Mouse (Mus musculus): ENCODE measurements at regions not wholly inside any gene's neighbourhood (a gene's known extent, or its start where the extent isn't known, plus 50 kb on each side); places are given as distances from the start of the nearest gene placed in this dataset.

DNA sequence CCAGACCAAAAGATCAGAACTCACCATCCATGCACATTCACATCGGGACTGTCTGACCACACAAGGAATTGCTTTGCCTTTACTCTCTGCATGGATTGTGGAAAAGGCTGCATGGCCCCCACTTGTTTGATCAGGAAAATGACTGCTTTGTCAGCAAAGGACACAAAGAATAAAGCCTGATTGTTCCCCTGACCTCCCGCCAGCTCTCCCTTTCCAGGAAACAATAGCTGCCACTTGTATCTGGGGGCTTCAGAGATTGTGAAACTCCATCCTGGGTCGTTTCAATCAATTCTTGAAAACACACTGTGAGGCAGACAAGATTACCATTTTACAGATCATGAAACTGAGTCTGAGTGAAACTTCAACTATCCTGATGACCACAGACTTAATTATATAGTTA lies 70.7 kb downstream of the Zic3 start:
- Histone ChIP-seq H3K36me3 (ENCODE audit: control insufficient read depth, insufficient read depth, low read length) (no peaks in the 10 kb centered on the region), H3K4me1 (ENCODE audit: control insufficient read depth, insufficient read depth, low read length) (no peaks in the 10 kb centered on the region), H3K27me3 (ENCODE audit: control insufficient read depth, insufficient read depth, low read depth, low read length) (no peaks in the 10 kb centered on the region), H3K4me2 (ENCODE audit: low read length) (no peak overlapping the region), H3K9me3 (replicated peaks; ENCODE audit: control insufficient read depth, low read length, poor library complexity, severe bottlenecking) (no peaks in the 10 kb centered on the region), H3K27ac (ENCODE audit: low read length) (no peak overlapping the region), H3K9ac (ENCODE audit: low read depth, low read length) (no peak overlapping the region), H3K4me3 (ENCODE audit: low read depth, low read length) (no peak overlapping the region)
- ATAC-seq: no peak
- WGBS: 24% methylated on average over 3 of the region's 3 CpGs

DNA sequence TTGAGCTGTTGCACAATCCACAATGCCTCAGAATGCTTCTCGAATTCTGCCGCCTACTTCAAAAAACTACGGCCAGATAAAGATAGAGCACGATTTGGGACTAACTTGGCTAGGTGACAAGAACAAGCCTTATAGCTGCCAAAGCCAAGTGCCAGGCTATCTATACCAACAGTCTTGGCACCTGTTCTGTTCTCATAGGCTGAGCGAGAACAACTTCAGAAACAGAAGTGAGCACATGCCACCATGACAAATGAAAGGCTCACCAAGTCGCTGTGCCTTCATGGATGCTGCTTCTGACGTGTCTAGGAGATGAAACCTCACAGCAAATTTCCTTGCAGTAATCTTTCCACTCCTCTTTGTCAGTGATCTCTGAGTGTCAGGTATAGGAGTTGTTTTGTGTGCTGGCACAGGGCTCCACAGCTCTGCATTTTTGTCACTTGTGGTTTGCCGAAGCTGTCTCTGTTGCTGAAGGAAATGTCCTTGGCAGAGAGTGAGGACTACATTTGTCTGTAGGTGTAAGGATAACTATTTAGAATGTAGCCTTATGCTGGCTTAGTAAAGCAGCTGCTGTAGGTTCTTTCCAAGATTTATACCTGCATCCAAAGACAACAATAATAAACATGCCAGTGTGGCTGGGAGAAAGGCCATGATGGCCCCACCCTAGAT lies 95.4 kb downstream of the Zic3 start:
- no peak overlapping the region for H3K4me3 ChIP-seq (ENCODE audit: low read depth, low read length)
- no peaks in the 10 kb centered on the region for H3K36me3 ChIP-seq (ENCODE audit: control insufficient read depth, insufficient read depth, low read length)
- no peaks in the 10 kb centered on the region for H3K9me3 ChIP-seq (replicated peaks; ENCODE audit: control insufficient read depth, low read length, poor library complexity, severe bottlenecking)
- no peaks in the 10 kb centered on the region for H3K27me3 ChIP-seq (ENCODE audit: control insufficient read depth, insufficient read depth, low read depth, low read length)
- no peak overlapping the region for H3K4me2 ChIP-seq (ENCODE audit: low read length)
- H3K9ac ChIP-seq (ENCODE audit: low read depth, low read length): no peak overlapping the region
- no peaks in the 10 kb centered on the region; the same call in 1 of the 2 replicates for H3K4me1 ChIP-seq (ENCODE audit: control insufficient read depth, insufficient read depth, low read length)
- no peak overlapping the region for H3K27ac ChIP-seq (ENCODE audit: low read length)
- ATAC-seq: no peak
- WGBS: 92% methylated on average over 8 of the region's 8 CpGs

DNA sequence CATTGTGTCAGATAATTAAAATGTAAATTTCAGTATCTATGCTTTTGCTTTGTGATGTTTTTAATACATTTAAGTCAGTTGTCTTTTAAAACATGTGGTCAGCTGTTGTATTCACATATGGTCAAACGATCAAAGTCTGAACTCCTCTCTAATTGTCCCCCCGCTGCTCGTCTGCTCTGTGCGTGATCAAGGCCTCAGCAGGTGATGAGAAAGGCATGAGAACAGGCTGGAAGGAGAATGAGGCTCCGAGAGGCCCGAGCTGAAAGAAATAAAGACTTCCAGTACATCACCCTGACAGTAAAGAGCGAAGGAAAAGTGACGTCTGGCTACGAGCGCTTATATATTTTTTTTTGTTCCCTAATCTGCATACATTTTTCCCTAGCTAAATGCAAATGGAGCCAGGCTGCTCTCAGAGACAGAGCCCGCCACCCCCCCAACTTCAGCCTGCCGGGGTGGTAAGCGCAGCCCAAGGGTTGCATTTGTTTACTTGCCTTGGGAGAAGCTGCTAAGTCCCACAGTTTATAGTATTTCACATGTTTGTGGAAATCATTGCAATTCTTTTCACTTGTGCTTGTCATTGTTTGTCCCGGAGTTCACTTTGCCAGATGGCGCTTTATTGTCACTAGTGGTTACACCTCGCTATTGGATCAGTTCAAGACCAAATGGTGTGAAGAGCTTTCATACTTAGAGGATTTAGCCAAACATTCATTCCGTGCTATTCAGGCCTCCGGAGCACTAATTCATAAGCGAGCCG lies 133.0 kb downstream of the Zic3 start:
- Histone ChIP-seq H3K27ac (ENCODE audit: low read length) (no peak overlapping the region), H3K4me1 (ENCODE audit: control insufficient read depth, insufficient read depth, low read length) (no peaks in the 10 kb centered on the region; the same call in 1 of the 2 replicates), H3K9me3 (replicated peaks; ENCODE audit: control insufficient read depth, low read length, poor library complexity, severe bottlenecking) (no peaks in the 10 kb centered on the region), H3K4me3 (ENCODE audit: low read depth, low read length) (peak overlapping the region; percentile 6), H3K9ac (ENCODE audit: low read depth, low read length) (no peak overlapping the region), H3K4me2 (ENCODE audit: low read length) (peak overlapping the region; percentile 50), H3K36me3 (ENCODE audit: control insufficient read depth, insufficient read depth, low read length) (no peaks in the 10 kb centered on the region), H3K27me3 (ENCODE audit: control insufficient read depth, insufficient read depth, low read depth, low read length) (no peaks in the 10 kb centered on the region)
- ATAC-seq: peak; percentile 71
- WGBS: 20% methylated on average over 20 of the region's 20 CpGs

DNA sequence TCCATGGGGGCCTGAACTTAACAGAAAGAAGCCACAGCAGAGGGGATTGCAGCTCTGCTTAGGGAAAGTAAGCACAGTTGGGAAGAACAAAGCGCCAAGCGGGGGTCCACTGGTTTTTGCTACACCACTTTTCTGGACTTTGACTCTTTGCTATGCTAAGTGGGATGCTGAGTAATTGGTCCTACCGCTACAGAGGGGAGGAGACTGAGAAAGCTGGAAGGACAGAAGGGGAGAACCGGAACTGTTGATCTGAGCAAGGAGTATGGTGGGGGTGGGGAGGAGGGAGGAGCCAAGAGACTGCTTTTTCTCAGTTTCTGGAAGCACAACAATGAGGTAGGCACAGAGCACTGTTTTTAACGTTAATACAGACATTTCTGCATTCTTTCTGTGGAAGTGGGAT lies 134.9 kb downstream of the Zic3 start:
- H3K4me3 ChIP-seq (ENCODE audit: low read depth, low read length): no peak overlapping the region

DNA sequence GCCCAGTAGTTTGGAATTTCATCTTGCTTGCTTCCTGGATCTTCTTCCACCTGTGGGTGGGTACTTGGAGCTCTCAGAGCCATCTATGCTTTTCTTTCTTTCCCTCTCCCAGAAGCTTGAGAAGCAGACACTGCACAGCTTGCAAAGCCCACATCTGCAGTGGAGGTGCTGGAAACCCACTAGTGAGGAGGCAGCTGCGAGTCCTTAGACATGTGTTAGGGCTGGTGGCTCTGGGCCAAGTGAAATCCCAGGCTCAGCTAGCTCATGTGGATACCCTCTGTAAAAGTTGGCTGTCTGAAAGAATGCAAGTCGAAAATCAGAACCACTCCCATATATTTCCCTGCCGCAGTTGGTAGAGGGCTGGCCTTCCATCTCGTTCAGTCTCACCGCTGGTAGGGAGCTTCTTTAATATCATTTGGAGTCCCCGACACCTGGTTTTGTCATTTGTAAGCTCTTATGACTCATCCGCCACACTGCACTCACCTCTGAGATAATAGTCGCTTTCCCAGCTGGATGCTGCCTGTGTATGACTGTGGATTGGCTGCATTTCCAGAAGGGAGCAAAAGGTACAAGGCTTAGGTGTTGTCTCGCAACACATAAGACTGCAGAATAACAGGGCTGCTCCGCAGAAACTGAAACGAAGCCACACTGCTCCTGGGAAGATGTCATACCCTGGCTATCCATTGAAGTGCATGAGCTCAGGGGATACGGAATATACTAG lies 143.8 kb downstream of the Zic3 start:
- H3K9me3 ChIP-seq (replicated peaks; ENCODE audit: control insufficient read depth, low read length, poor library complexity, severe bottlenecking): no peaks in the 10 kb centered on the region
- no peak for ATAC-seq
- no peak overlapping the region for H3K9ac ChIP-seq (ENCODE audit: low read depth, low read length)
- H3K4me2 ChIP-seq (ENCODE audit: low read length): no peak overlapping the region
- H3K36me3 ChIP-seq (ENCODE audit: control insufficient read depth, insufficient read depth, low read length): no peaks in the 10 kb centered on the region
- 77% methylated on average over 12 of the region's 12 CpGs for WGBS
- H3K4me1 ChIP-seq (ENCODE audit: control insufficient read depth, insufficient read depth, low read length): peaks cover 2% of the 10 kb centered on the region; the same call in 1 of the 2 replicates
- no peaks in the 10 kb centered on the region for H3K27me3 ChIP-seq (ENCODE audit: control insufficient read depth, insufficient read depth, low read depth, low read length)
- H3K4me3 ChIP-seq (ENCODE audit: low read depth, low read length): no peak overlapping the region
- no peak overlapping the region for H3K27ac ChIP-seq (ENCODE audit: low read length)

More for the DNA sequence above, 134.9 kb downstream of the Zic3 start:
- no peak for ATAC-seq
- Histone ChIP-seq H3K4me2 (ENCODE audit: low read length) (no peak overlapping the region), H3K9ac (ENCODE audit: low read depth, low read length) (no peak overlapping the region), H3K27ac (ENCODE audit: low read length) (no peak overlapping the region), H3K4me1 (ENCODE audit: control insufficient read depth, insufficient read depth, low read length) (no peaks in the 10 kb centered on the region; the same call in 1 of the 2 replicates), H3K36me3 (ENCODE audit: control insufficient read depth, insufficient read depth, low read length) (no peaks in the 10 kb centered on the region), H3K27me3 (ENCODE audit: control insufficient read depth, insufficient read depth, low read depth, low read length) (no peaks in the 10 kb centered on the region), H3K9me3 (replicated peaks; ENCODE audit: control insufficient read depth, low read length, poor library complexity, severe bottlenecking) (no peaks in the 10 kb centered on the region)
- WGBS: 35% methylated on average over 5 of the region's 5 CpGs

DNA sequence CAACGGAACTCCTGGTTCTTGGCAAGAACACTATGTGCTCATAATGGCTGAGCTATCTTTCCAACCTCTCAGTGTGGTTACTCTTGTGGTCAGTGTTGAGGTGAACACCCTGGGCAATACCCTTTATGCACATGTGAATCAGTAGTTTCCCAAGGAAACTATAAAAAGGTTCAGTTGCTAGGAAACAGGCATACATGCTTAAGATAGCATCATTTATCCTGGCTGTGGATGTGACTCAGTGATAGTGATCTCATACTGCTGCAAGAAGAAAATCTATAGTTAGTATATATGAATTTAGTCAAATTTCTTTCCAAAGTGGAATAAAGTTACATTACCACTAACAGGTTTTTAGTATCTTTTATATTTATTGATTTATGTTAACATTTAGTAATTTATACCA lies 151.8 kb downstream of the Zic3 start:
- Histone ChIP-seq H3K4me3 (ENCODE audit: low read depth, low read length) (no peak overlapping the region), H3K9ac (ENCODE audit: low read depth, low read length) (no peak overlapping the region), H3K9me3 (replicated peaks; ENCODE audit: control insufficient read depth, low read length, poor library complexity, severe bottlenecking) (no peaks in the 10 kb centered on the region), H3K4me1 (ENCODE audit: control insufficient read depth, insufficient read depth, low read length) (no peaks in the 10 kb centered on the region), H3K27me3 (ENCODE audit: control insufficient read depth, insufficient read depth, low read depth, low read length) (no peaks in the 10 kb centered on the region), H3K27ac (ENCODE audit: low read length) (no peak overlapping the region), H3K4me2 (ENCODE audit: low read length) (no peak overlapping the region), H3K36me3 (ENCODE audit: control insufficient read depth, insufficient read depth, low read length) (no peaks in the 10 kb centered on the region)
- no peak for ATAC-seq
- WGBS: 94% methylated on average over 1 of the region's 1 CpGs

Data from midbrain, embryonic 16.5 days (tissue).